Mouse (Mus musculus) left cerebral cortex, adult 18-20 months (tissue): ENCODE measurements around the gene Prr15. TPM values are rescaled to one million over a fixed set of nuclear protein-coding genes. Genes with fewer than 3 reads are reported as not detected.

Experiments
- DNase-seq, 2 experiments: peaks; one replicate each; pipeline ENCODE4 v3.0.0; 2021 to 2022; ENCODE audit warnings: low spot score in 2 of 2, mixed read lengths in 1 of 2
- total RNA-seq, 2 experiments: library from RNA; stranded (reverse); gene quantifications; 2 replicates each; pipeline ENCODE4 v1.2.3; 2021

Gene Prr15
- total RNA-seq, 2 experiments from 2014 or later = 1.3 to 3.7 TPM

DNA sequence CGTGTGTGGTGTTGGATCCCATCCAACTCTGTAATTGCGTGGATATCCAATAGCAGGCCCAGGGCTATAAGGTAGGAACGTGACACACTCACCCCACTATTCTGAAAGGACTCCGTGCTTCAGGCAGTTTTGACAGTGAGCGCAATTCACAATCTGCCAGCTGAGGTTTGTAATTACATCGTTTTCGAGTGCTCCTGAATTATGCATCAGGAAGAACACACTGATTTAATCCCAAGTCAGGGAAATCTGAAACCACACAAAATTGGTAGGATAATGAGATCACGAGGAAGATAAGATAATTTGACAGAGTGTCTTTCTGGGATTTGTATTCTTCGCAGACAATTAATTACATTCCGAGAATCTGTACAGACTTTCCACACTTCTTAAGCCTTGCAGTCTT is 6.1 kb downstream of the Prr15 start:
- no peak for DNase-seq

DNA sequence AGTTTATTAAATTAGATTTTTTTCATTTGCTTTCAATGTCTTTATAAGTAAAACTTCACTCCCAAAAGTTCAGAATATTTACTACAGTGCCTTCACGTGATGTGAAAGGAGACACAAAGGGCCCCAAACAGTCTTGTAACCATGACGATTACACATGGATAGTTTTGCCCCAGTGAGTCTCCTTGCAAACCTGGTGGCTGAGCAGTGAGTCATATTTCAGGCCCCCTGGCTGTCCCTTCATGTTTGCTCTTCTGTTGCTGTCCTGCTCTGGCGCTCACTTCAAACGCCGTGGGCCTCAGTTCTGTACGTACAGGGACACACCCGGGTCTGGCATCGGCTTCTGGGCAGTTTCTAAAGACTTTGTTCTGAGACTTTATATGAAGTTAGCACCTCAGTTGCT is 6.6 kb downstream of the Prr15 start:
- no peak for DNase-seq

DNA sequence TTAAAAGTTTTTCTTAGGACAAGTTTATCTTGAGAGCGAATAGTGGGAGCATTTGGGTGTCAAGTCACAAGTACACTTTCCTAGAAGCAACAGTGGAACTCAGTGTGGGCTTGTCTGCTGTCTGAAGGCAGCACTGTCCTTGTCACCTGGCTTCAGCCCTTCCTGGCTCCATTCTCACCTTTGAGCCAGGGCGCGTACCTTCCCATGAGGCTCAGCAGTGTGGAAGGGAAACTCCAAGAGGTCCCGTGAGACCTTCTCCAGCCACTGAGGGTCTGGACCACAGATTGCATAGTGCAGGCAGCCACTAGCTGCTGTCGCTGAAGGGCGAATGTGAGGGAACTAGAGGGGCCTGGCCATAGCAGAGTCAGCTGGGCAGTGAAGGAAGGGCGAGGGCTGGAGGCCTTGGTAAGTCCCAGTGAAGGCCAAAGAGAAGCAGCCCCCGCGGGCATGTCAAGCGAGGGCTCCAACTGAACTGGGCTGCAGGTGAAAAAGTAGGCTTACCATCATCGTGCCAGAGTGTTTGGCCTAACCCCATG is 7.5 kb downstream of the Prr15 start:
- DNase-seq = no peak

DNA sequence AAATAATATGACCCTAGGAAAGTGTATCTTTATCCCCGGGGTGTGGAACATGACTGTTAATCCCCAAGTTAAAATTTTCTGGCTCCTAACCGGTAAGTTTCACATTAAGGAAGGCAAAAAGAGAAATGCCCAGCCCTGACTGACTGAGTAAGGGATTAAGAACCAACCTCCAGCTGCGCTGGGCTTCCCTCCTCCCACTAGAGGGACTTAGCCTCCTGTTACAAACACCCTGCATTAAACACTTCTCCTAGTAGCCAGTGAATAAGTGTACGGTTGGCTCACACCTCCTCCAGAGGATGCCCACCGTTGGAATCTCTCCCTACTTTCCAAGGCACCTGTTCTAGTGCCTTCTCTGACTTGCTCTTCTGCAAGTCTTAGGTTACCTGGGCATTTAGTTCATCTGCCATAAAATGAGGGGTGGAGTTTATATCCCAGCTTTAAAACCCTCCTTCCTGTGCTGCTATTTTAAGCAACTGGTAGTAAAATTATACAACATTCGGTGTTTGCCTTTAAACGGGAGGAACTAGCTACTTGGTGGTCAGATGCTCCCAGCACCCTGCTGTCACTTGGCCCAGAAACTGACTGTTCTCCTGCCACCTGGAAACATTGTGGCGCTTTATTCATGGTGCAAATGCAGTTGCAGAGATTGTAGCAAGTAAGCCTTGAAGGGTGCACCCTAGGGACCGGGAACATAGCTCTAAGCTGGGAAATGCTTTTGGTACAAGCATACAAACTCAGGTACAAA is 8.2 kb downstream of the Prr15 start:
- no peak for DNase-seq

DNA sequence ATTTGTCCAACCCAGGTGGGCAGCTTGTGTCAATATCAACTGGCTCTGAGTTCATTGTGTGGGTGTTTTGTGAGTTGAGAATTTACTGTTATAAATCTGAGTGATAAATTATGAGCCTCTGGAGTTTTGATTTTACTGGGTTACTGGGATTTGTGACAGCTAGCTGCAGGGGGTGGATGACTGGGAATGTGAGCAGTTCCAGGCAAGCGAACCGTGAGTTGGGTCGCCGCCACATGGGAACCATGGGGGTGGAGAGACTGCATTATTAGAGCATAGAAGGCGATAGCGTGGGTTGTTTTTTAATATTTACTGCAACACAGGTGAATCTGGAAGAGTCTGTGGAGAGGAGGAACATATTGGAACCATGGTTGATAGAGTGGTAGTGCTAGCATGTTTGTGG is 11.7 kb downstream of the Prr15 start:
- DNase-seq = no peak

DNA sequence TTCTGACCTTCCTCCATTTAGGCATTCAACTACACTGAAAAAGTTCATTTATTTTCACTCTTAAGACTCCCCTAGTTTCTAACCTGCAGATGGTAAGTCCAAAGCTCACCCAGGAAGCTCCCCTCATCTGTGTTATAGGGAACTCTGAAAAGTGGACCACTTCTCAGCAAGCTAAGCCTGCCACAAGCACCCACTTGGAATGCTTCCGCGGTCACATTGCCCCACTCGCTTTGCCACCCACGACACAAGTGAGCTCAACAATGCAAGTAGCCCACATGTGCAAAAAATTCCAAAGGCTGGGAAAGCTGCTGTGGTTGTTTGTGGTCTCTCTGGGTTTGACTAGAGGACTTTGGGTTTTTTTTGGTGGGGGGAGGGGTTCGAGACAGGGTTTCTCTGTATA is 15.5 kb downstream of the Prr15 start:
- DNase-seq = no peak

DNA sequence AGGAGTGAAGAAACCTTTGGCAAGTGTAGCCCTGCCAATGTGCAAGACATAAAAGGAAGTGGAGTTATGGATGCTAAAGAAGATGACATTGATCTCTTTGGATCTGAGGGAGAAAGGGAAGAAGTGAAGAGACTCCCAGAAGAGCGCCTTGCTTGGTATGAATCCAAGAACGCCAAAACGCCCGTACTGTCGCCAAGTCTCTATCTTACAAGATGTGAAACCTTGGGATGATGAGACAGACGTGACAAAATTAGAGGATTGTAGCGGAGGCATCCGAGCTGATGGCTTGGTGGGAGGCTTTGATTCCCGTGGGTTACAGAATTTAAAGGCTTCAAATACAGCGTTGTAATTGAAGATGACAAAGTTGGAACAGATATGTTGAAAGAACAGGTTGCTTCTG is 16.6 kb downstream of the Prr15 start:
- DNase-seq = no peak

DNA sequence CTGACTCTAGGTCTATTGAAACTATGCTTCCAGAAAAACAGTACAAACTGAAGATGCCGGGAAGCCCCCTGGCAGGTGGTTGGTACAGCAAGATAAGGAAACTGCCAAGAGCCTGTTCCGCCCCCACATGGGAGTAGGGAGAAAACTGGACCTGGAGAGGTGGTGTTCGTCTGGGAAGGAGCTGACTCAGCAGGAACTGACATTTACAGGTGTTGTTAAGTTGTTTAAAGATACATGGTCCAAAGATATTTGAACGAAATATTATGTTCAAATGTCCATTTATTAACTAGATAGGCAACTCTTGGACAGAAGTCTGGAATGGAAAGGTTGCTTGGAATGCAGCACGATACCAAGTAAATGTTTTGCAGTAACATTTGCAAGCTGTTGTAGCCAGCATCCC is 26.2 kb downstream of the Prr15 start:
- DNase-seq = peak in 1 of 2 experiments; percentile 18

DNA sequence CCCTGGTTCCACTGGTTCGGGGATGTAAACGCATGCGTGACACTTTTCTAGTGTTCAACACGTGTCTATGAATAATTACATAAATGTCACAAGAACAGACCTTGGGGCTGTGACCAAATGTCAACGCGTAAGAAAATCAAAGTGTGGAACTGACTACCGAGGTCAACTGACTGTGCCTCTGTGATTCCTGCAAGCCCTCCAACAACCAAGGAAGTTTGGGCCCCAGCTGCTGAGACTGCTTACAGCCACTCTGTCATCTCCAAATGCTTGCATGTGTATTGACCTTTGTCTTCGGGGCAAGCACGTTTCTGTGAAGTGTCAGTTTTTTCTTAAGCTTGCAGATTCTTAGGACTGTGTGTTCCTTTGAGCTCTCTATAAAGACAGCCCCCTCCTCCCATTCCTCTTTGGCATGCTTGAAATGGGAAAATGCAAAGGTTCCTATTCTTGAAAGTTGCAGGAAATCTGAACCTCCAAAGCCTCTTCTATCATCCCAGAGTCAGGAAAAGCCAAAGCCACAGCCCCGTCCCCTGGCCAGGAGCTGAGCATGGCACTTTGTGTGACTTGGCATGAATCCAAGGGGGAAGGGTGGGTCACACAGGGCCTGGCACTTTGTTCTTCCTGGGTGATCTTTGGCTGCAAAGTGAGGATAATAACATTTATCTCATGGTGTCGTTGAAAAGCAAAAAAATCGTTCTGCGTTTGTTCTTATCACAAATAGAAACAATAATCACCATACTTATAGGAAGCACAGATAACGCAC is 27.5 kb downstream of the Prr15 start:
- DNase-seq = no peak

DNA sequence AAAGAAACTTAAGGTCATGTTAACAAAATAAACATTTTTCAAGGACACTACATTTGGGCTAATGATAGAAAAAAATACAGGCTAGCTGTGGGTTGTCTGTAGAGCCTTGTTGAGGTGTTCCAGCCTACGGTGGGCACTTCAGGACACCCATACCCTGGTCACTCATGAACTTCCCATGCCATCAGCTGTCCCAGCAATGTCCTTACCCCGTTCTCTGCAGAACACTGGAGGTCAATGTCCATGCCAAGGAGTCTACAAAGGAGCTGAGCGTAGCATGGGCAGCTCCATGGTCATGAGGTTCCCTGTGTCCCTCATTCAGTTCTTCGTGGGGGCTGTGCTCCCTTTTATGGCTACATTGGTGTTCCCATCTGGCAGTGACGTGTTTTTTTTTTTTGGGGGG is 28.1 kb downstream of the Prr15 start:
- DNase-seq = no peak

DNA sequence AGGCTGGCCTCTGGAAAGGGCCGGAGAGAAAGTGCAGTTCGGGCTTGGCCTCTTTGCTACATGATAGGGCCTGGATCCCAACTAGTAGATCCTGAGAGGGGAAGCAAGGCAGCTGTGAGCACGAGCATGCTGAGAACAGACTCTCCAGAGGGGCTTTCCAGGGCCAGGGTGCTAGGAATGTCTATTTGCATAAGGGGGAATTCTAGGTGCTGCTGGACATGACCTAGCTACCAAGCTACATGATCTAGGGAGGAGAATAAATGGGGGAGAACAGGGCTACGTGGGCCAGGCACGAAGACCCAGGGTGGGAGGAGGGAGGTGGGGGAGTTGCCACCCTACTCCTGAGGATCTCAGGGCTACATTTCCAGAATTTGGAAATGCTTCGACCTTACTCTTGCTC is 30.0 kb downstream of the Prr15 start:
- DNase-seq = no peak

DNA sequence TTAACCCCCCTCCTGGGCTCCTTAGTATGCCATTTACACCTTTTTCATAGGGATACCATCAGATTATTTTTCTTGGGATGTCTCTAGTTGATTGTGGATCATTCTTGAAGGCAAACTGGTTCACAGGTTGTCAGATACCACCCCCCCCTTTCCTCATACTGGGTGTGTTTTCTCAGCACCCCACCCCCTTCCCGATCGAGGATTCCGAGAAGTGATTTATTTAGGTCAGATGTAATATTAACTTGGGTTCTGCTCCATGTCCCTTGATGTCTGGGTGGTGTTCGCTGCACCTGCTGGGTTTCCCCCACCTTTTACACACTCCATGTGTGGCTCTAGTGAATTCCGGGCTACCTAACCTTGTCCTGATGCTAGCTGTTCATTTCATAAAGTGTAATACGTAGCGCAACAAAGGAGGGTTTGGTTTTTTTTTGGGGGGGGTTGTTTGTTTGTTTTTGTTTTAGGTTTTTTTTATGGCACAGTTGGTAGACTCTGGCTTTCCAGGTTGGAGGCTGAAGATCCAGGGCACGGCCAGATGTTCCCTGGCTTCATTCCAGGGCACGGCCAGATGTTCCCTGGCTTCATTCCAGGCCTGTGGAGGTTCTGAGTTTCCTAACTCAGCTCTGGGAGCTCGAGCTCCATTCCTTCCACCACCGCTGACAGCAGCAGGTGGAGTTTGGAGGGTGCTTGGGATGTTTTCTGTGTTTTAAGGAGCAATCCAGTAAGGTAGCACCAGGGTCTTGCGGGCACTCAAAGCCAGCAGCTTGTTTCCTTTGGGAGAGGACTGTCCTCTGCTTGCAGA is 37.1 kb downstream of the Prr15 start:
- no peak for DNase-seq

DNA sequence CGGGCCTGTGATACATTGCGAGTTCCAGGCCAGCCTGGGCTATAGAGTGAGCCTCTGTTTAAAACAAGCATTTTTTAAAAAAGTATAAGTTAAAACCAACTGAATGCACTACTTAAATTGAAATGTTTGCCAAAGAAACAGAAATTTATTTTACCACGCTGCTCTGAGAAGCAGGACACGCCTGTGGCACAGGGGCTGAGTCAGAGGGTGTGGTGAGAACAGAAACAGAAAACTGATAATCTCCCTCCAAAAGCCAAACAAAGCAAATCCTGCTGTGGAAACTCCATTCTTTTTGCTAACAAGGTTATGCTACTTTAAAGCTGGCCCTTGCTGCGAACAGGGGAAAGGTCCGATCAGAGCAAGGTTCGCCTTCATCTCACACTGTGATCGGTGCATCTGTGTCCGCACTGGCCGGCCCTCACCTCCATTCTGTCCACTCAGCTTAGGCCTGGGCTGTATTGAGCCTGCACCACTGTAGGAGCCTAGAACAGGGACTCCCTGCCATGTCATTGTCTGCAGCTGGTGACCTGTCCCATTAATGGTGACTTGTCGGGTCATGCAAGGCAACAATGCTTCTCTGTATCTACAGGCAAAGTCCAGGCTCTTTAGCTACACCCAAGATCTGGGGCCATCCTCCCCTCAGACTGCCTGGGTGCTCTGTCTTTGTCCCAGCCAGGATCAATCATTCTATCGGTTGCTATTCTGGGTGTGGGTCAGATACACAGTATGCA is 38.9 kb downstream of the Prr15 start:
- no peak for DNase-seq

DNA sequence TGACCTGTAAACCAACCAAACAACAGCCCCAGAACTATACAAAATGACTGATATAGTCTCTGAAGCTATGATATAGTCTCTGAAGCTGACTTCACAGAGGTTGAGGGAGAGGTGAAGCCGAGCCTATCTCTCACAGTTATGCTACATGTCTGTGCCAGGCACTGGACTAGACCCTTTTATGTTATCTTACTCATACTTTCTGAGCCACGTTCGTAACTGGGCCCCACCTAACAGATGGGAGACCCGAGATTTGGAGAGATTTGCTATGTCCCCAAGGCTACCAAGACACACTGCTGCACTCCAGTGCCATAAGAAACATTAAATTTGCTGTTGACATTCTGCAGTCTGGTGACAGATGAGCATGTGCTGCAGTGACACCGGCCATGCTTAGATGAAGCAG is 41.0 kb downstream of the Prr15 start:
- DNase-seq = no peak

DNA sequence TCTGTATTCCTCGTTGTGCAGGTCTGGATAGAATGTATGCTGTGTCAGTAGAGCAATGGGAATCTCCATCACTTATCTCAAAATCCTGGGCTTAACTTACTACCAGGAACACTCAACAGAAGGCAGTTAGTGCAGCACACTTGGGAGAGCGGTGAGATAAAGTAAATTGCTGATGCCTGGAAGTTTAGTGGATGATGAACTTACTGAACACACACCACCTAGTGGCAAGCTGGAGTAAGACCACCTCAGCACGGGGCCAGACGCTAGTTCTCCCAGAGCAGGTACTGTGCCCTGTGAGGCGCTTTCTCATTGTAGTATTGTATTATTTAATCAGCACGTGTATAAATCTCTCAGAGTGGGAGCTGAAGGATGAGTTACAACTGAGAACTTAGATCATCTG is 42.4 kb downstream of the Prr15 start:
- peak; percentile 39 to 51 for DNase-seq

DNA sequence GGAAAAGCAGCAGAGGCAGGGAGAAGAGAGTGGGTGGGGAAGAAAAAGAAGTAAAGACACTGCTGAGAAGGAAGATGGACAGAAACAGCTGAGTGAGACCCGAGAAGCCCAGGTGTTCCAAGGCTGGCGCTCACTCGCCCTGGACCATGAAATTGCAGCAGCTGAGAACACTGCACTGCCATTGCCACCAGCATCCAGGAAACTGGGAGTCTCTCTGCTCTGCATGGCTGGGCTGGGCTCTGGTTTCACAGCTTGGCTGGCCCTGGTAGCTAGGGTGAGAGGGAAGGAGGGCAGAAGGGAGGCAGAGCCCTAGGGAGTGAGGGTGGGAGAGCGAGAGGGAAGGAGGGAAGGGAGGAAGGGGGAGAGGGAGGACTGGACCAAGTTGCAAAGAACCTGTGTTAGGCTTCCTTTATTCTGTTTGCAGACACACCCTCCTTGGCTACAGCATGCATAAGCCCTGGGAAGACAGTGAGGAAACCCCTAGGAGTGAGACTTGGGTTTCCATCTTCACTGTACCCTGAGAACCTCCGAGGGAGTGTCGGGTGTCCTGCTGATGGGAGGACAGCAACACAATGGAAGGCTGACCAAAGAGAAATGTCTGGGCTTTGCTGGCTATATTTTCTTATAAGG is 44.4 kb downstream of the Prr15 start:
- DNase-seq = no peak

DNA sequence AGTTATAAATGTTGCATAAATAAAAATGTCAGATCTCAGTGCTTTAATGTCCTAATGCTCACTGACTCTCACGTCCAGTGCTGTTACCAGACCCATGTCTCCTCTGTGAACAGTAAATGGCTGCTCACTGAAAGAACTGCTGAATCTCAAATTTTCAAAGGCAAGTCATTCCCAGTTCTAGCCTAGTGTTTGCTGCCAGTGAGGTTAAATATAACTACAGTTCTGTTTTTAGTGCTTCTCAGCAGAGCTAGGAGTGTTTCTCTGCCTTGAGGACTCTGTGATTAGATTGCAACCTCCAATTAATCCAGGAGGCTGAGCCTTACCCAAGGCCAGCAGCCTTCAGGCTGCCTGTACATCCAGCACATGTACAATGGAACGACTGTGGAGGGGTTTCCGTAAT is 46.2 kb downstream of the Prr15 start:
- no peak for DNase-seq

DNA sequence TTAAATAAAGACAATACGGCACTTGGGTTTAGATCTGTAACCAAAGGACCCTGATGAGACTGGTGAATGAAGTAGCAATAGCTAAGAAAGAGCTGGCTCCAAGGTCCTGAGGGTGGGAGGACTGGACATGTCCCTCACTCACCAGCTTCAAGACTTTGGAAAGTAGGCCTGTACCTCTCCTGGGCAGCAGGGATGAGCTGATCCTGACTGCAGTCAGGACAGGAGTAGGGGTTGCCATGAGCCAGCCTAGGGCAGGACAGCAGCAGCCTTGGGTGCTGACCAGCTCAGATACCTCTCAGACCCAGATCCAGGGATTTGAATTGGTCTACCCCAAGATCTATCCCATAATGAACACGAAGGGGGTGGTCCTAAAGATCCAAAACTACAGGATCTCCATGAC is 53.7 kb downstream of the Prr15 start:
- no peak for DNase-seq
